Comparison of ENCODE assay signal across 38 mouse cellular contexts in the genomic region with DNA sequence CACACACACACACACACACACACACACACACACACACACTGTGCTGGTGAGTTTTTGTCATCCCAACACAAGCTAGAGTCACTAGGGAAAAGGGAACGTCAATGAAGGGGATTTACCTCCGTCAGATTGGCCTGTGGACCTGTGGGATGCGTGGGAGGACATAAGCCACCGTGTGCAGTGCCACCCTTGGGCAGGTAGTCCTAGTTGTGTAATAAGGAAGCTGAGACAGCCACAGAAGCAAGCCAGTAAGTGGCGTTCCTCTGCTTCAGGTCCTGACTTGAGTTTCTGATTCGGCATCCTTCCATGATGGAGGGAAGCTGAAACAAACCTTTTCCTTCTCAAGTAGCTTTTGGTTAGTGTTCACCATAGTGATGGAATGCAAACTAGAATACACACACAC. TPM values are rescaled to one million over a fixed set of nuclear protein-coding genes. Genes with fewer than 3 reads are reported as not detected.
"Had no signal": no experiment of that assay in that cellular context is flagged by ENCODE, and none has a peak within 500 bp of the region (broad histone marks: within the 10 kb centered on the region; RNA-seq: fewer than 3 reads in every experiment).

No protein-coding gene starts in this region.

- DNase-seq: gastrocnemius, adult 2 months; gastrocnemius, postnatal 14 days; gastrocnemius, postnatal 36 days; heart, adult 2 months; heart, postnatal 14 days; heart, postnatal 36 days; kidney, adult 11 months; kidney, adult 2 months; kidney, postnatal 10 days; kidney, postnatal 25 days; kidney, postnatal 4 days; layer of hippocampus, adult 9-11 months; liver; liver, embryonic 13.5 days; liver, postnatal 0 days had no signal

- ATAC-seq: hindbrain, postnatal 0 days; intestine, embryonic 16.5 days; liver, postnatal 0 days had no signal

RNA-seq across cellular contexts. Expression of a gene that starts 8.1 kb away (rescaled TPM):
- total RNA-seq: gastrocnemius, adult 2 months; gastrocnemius, postnatal 14 days; gastrocnemius, postnatal 36 days; granulocyte monocyte progenitor cell, adult 5-6 weeks; heart, adult 2 months; heart, postnatal 14 days; heart, postnatal 36 days; hematopoietic stem cell, adult 5-6 weeks had no signal
- polyA plus RNA-seq: heart, adult 2 months; heart, postnatal 0 days; hindbrain, embryonic 13.5 days; liver, embryonic 13.5 days; liver, embryonic 15.5 days; liver, postnatal 0 days had no signal

RNA-seq across cellular contexts. Expression of a gene that starts 32.0 kb away (rescaled TPM):
- total RNA-seq: gastrocnemius, adult 2 months; gastrocnemius, postnatal 14 days; gastrocnemius, postnatal 36 days; granulocyte monocyte progenitor cell, adult 5-6 weeks; heart, adult 2 months; heart, postnatal 14 days; heart, postnatal 36 days; hematopoietic stem cell, adult 5-6 weeks; hindbrain, postnatal 0 days; layer of hippocampus, adult 2 months; layer of hippocampus, postnatal 25 days; left cerebral cortex, adult 2 months; left cerebral cortex, postnatal 14 days; left cerebral cortex, postnatal 36 days had no signal
- polyA plus RNA-seq: heart, embryonic 11.5 days; heart, embryonic 13.5 days; heart, embryonic 15.5 days; heart, postnatal 0 days; hindbrain, embryonic 11.5 days; hindbrain, embryonic 13.5 days; hindbrain, embryonic 15.5 days; hindbrain, postnatal 0 days; intestine, embryonic 14.5 days; kidney, adult 2 months; kidney, embryonic 14.5 days; limb, embryonic 10.5 days; limb, embryonic 12.5 days; limb, embryonic 14.5 days; liver, embryonic 11.5 days; liver, embryonic 13.5 days; liver, postnatal 0 days had no signal

RNA-seq across cellular contexts. Expression of a gene that starts 33.9 kb away (rescaled TPM):
- total RNA-seq: left cerebral cortex, adult 2 months had no signal
- polyA plus RNA-seq: heart, embryonic 13.5 days; heart, postnatal 0 days; hindbrain, embryonic 13.5 days; hindbrain, embryonic 15.5 days; hindbrain, postnatal 0 days had no signal

RNA-seq across cellular contexts. Expression of a gene that starts 57.1 kb away (rescaled TPM):
- total RNA-seq: hematopoietic stem cell, adult 5-6 weeks had no signal
